12 mouse cellular contexts compared by ENCODE assay signal in genomic region chr4:130243621-130244020, GRCm38 (mm10). TPM values are rescaled to one million over a fixed set of nuclear protein-coding genes. Genes with fewer than 3 reads are reported as not detected.
DNase-seq lines count a peak whose midpoint lies in the region; ATAC-seq and TF ChIP-seq lines count a peak whose summit lies in the region.
"Not testable (repeated sequence)": the region's sequence is repeated elsewhere in the genome, so short reads cannot be mapped to it uniquely, and the experiment has no call there.
"Had no signal": no experiment of that assay in that cellular context is flagged by ENCODE, and none has a peak within 500 bp of the region (broad histone marks: within the 10 kb centered on the region; RNA-seq: fewer than 3 reads in every experiment).

No protein-coding gene starts in this region.

- peak overlapping the region; percentile 82 for H3K27ac ChIP-seq in liver, embryonic 12.5 days
- H3K27ac ChIP-seq in liver, embryonic 13.5 days: peak overlapping the region; percentile 88
- peak overlapping the region; percentile 81 for H3K27ac ChIP-seq in liver, embryonic 14.5 days
- H3K27ac ChIP-seq in liver, embryonic 15.5 days (replicated peaks): peak overlapping the region; percentile 80
- peak overlapping the region; percentile 46 for H3K27ac ChIP-seq in liver, embryonic 16.5 days (ENCODE audit: low read length)
- peak overlapping the region; percentile 45; the same call in 1 of the 2 replicates for H3K27ac ChIP-seq in liver, postnatal 0 days (ENCODE audit: low read depth)

- peak; percentile 64 for ATAC-seq in liver, embryonic 12.5 days
- ATAC-seq in liver, embryonic 13.5 days (ENCODE audit: low read depth): peak; percentile 59
- ATAC-seq in liver, embryonic 14.5 days (ENCODE audit: insufficient read depth): peak; percentile 63
- peak; percentile 58 for ATAC-seq in liver, embryonic 15.5 days (ENCODE audit: insufficient read depth)
- peak; percentile 61 for ATAC-seq in liver, embryonic 16.5 days (ENCODE audit: low read depth)
- ATAC-seq in liver, postnatal 0 days: peak; percentile 61

- H3K9me3 ChIP-seq in erythroblast, embryonic 14.5 days (ENCODE audit: control insufficient read depth, low read length); liver, embryonic 12.5 days (replicated peaks); liver, embryonic 13.5 days (replicated peaks); liver, embryonic 14.5 days (ENCODE audit: control insufficient read depth, low read length); liver, embryonic 15.5 days (replicated peaks); liver, embryonic 16.5 days (replicated peaks; ENCODE audit: control insufficient read depth, low read length); liver, postnatal 0 days (ENCODE audit: low read length): not testable (repeated sequence)

- not testable (repeated sequence) for H3K9ac ChIP-seq in liver, embryonic 12.5 days; liver, embryonic 15.5 days; liver, embryonic 16.5 days (ENCODE audit: low read depth, low read length); liver, postnatal 0 days (replicated peaks)
- H3K9ac ChIP-seq in liver, embryonic 13.5 days: peak overlapping the region; percentile 54
- peak overlapping the region; percentile 61 for H3K9ac ChIP-seq in liver, embryonic 14.5 days (replicated peaks)

- TF ChIP-seq CTCF in liver, embryonic 14.5 days (IDR thresholded peaks at IDR 0.05; ENCODE audit: low read depth); liver, postnatal 0 days (IDR thresholded peaks at IDR 0.05; ENCODE audit: low read depth): not testable (repeated sequence)

- peaks cover 60% of the 10 kb centered on the region for H3K4me1 ChIP-seq in erythroblast, embryonic 14.5 days (ENCODE audit: control insufficient read depth)
- peaks cover 55% of the 10 kb centered on the region for H3K4me1 ChIP-seq in liver, embryonic 12.5 days
- H3K4me1 ChIP-seq in liver, embryonic 13.5 days (replicated peaks): peaks cover 54% of the 10 kb centered on the region
- peaks cover 27 to 43% of the 10 kb centered on the region in 2 experiments for H3K4me1 ChIP-seq in liver, embryonic 14.5 days (replicated peaks; ENCODE audit: control insufficient read depth in 2 of 2, insufficient read depth in 2 of 2, low read length in 1 of 2)
- H3K4me1 ChIP-seq in liver, embryonic 15.5 days (replicated peaks): peaks cover 52% of the 10 kb centered on the region
- peaks cover 27% of the 10 kb centered on the region for H3K4me1 ChIP-seq in liver, embryonic 16.5 days (ENCODE audit: control insufficient read depth, low read depth, low read length)
- not testable (repeated sequence) for H3K4me1 ChIP-seq in liver, postnatal 0 days (ENCODE audit: insufficient read depth)

- H3K27me3 ChIP-seq in erythroblast, embryonic 14.5 days (ENCODE audit: control insufficient read depth): peaks cover 28% of the 10 kb centered on the region
- peaks cover 33% of the 10 kb centered on the region for H3K27me3 ChIP-seq in liver, embryonic 12.5 days (replicated peaks)
- H3K27me3 ChIP-seq in liver, embryonic 13.5 days: peaks cover 18% of the 10 kb centered on the region
- H3K27me3 ChIP-seq in liver, embryonic 14.5 days (ENCODE audit: control insufficient read depth, insufficient read depth, low read length); liver, embryonic 16.5 days (ENCODE audit: control insufficient read depth, insufficient read depth, low read depth, low read length); liver, postnatal 0 days (ENCODE audit: insufficient read depth, low read length): not testable (repeated sequence)
- H3K27me3 ChIP-seq in liver, embryonic 15.5 days: peaks cover 28% of the 10 kb centered on the region

- peak; percentile 49 for DNase-seq in liver, embryonic 13.5 days
- DNase-seq in liver, embryonic 14.5 days (ENCODE audit: low read depth in 3 of 3, low spot score in 3 of 3); liver, postnatal 0 days: not testable (repeated sequence)

- peak overlapping the region; percentile 52 for H3K4me3 ChIP-seq in erythroblast, embryonic 14.5 days (replicated peaks)
- peak overlapping the region; percentile 29 for H3K4me3 ChIP-seq in liver, embryonic 12.5 days
- peak overlapping the region; percentile 42 for H3K4me3 ChIP-seq in liver, embryonic 13.5 days (replicated peaks)
- peak overlapping the region in 1 of 2 experiments; percentile 45; a peak in 2 of 4 replicates for H3K4me3 ChIP-seq in liver, embryonic 14.5 days (ENCODE audit: insufficient read depth in 1 of 2, low read depth in 2 of 2, low read length in 2 of 2)
- H3K4me3 ChIP-seq in liver, embryonic 15.5 days (replicated peaks): peak overlapping the region; percentile 41
- H3K4me3 ChIP-seq in liver, embryonic 16.5 days (ENCODE audit: low read depth, low read length): peak overlapping the region; percentile 34
- 0 out of 2 replicates have a peak overlapping the region, but pooled peaks have one; percentile 27 for H3K4me3 ChIP-seq in liver, postnatal 0 days (ENCODE audit: low read depth, low read length)

- 0 out of 2 replicates have a peak, but pooled peaks have one; percentile 16 for TF ChIP-seq EP300 in liver, embryonic 14.5 days (IDR thresholded peaks at IDR 0.05; ENCODE audit: low read depth)
- TF ChIP-seq EP300 in liver, postnatal 0 days (IDR thresholded peaks at IDR 0.05; ENCODE audit: low read depth): not testable (repeated sequence)

- 39% methylated on average over 1 of the region's 1 CpGs for WGBS in liver, embryonic 12.5 days (ENCODE audit: insufficient replicate concordance)
- 25% methylated on average over 1 of the region's 1 CpGs for WGBS in liver, embryonic 13.5 days (ENCODE audit: insufficient replicate concordance)
- WGBS in liver, embryonic 14.5 days (ENCODE audit: insufficient replicate concordance): 29% methylated on average over 1 of the region's 1 CpGs
- 24% methylated on average over 1 of the region's 1 CpGs for WGBS in liver, embryonic 15.5 days (ENCODE audit: insufficient replicate concordance)
- 41% methylated on average over 1 of the region's 1 CpGs for WGBS in liver, embryonic 16.5 days (ENCODE audit: insufficient replicate concordance)
- WGBS in liver, postnatal 0 days (ENCODE audit: insufficient replicate concordance): 63% methylated on average over 1 of the region's 1 CpGs

- not testable (repeated sequence) for H3K36me3 ChIP-seq in erythroblast, embryonic 14.5 days (ENCODE audit: control insufficient read depth); liver, embryonic 12.5 days; liver, embryonic 13.5 days; liver, embryonic 14.5 days (replicated peaks; ENCODE audit: control insufficient read depth, insufficient read depth, low read depth); liver, embryonic 15.5 days (replicated peaks); liver, embryonic 16.5 days (ENCODE audit: control insufficient read depth, insufficient read depth); liver, postnatal 0 days (replicated peaks; ENCODE audit: insufficient read depth, low read length)

- H3K4me2 ChIP-seq in liver, embryonic 12.5 days: peak overlapping the region; percentile 38
- H3K4me2 ChIP-seq in liver, embryonic 13.5 days: peak overlapping the region; percentile 56
- H3K4me2 ChIP-seq in liver, embryonic 14.5 days (ENCODE audit: low read depth): peak overlapping the region; percentile 62
- H3K4me2 ChIP-seq in liver, embryonic 15.5 days: peak overlapping the region; percentile 54
- peak overlapping the region; percentile 34 for H3K4me2 ChIP-seq in liver, embryonic 16.5 days (ENCODE audit: low read depth, low read length)
- peak overlapping the region; percentile 54 for H3K4me2 ChIP-seq in liver, postnatal 0 days (ENCODE audit: low read depth, low read length)

RNA-seq across cellular contexts. Expression of gene Gm853, which starts 21.4 kb away (rescaled TPM):
- not detected in 2 replicates for polyA plus RNA-seq in erythroblast, embryonic 14.5 days (2012)
- not detected in 2 replicates for polyA plus RNA-seq in liver, embryonic 12.5 days (2016; fragmentation: Nextera tagmentation; extraction: Ambion mirVana)
- polyA plus RNA-seq in liver, embryonic 13.5 days (2015; fragmentation: Nextera tagmentation; extraction: Ambion mirVana): not detected in 2 replicates
- 0.01 TPM in 1 of 2 replicates, not detected in the other for polyA plus RNA-seq in liver, embryonic 14.5 days (2012; rRNA removed)
- not detected in 2 replicates for polyA plus RNA-seq in liver, embryonic 14.5 days (2014; fragmentation: Nextera tagmentation; extraction: Ambion mirVana)
- not detected in 2 replicates for polyA plus RNA-seq in liver, embryonic 15.5 days (2015; fragmentation: Nextera tagmentation; extraction: Ambion mirVana)
- polyA plus RNA-seq in liver, embryonic 16.5 days (2015; fragmentation: Nextera tagmentation; extraction: Ambion mirVana): not detected in 2 replicates
- not detected in 2 replicates for polyA plus RNA-seq in liver, postnatal 0 days (2015; fragmentation: Nextera tagmentation; extraction: Ambion mirVana)
- polyA plus RNA-seq: activated CD4-positive, CD25-positive, alpha-beta regulatory T cell, adult 4 months; adrenal gland, adult 2 months; C2C12; CD4-positive, CD25-positive, alpha-beta regulatory T cell, adult 4 months; G1E had no signal

RNA-seq across cellular contexts. Expression of gene Serinc2, which starts 35.4 kb away (rescaled TPM):
- polyA plus RNA-seq in erythroblast, embryonic 14.5 days (2012): not detected in 2 replicates
- 1.7 and 3.1 TPM in 2 replicates for polyA plus RNA-seq in liver, embryonic 12.5 days (2016; fragmentation: Nextera tagmentation; extraction: Ambion mirVana)
- polyA plus RNA-seq in liver, embryonic 13.5 days (2015; fragmentation: Nextera tagmentation; extraction: Ambion mirVana): 0.99 and 1.6 TPM in 2 replicates
- polyA plus RNA-seq in liver, embryonic 14.5 days (2012; rRNA removed): 0.45 and 0.48 TPM in 2 replicates
- 0.23 and 0.30 TPM in 2 replicates for polyA plus RNA-seq in liver, embryonic 14.5 days (2014; fragmentation: Nextera tagmentation; extraction: Ambion mirVana)
- polyA plus RNA-seq in liver, embryonic 15.5 days (2015; fragmentation: Nextera tagmentation; extraction: Ambion mirVana): 1.1 and 1.3 TPM in 2 replicates
- polyA plus RNA-seq in liver, embryonic 16.5 days (2015; fragmentation: Nextera tagmentation; extraction: Ambion mirVana): 0.76 and 1.3 TPM in 2 replicates
- 3.4 and 4.4 TPM in 2 replicates for polyA plus RNA-seq in liver, postnatal 0 days (2015; fragmentation: Nextera tagmentation; extraction: Ambion mirVana)
- polyA plus RNA-seq: G1E had no signal
